Mouse (Mus musculus): Measurements from ENCODE around the gene Shb. TPM values are rescaled to one million over a fixed set of nuclear protein-coding genes. Genes with fewer than 3 reads are reported as not detected.

Shb gene
- polyA plus RNA-seq, 1 experiment, result not detected

GRCm38 (mm10) chr4:45502002-45502401 lies 30.3 kb downstream of the Shb start:
- TF ChIP-seq POLR2A (IDR thresholded peaks at IDR 0.05; ENCODE audit: insufficient read depth, low read depth, low read length) (no peak), CTCF (IDR thresholded peaks at IDR 0.05; ENCODE audit: insufficient read depth, low read depth, low read length) (no peak)
- peaks cover 82% of the 10 kb centered on the region for H3K4me1 ChIP-seq (ENCODE audit: control insufficient read depth, insufficient read depth, low read length)
- 89% methylated on average over 9 of the region's 9 CpGs for whole genome bisulfite sequencing
- no peak overlapping the region for H3K4me3 ChIP-seq (ENCODE audit: insufficient read depth, low read depth, low read length)
- H3K27ac ChIP-seq (ENCODE audit: insufficient read depth, low read depth, low read length), result no peak overlapping the region

DNA sequence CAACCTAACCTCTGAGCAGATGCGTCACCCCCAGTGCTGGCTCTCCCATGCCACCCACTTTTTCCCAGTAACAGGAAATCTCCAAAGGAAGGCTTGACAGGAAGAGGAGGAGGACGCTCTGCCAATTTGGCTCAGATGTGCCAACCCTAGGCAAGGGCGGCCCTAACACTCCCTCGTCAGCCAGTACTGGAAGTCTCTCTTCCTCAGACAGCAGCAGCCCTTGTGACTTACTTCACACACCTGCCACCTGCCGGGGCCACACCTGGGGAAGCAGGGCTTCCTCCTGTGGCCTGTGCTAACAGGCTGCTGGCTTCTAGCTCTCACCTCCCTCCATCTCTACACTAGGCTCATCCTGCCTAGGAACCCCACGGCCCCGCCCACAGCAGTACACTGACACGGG lies 31.9 kb downstream of the Shb start:
- Histone ChIP-seq H3K4me1 (ENCODE audit: control insufficient read depth, insufficient read depth, low read length) (peaks cover 81% of the 10 kb centered on the region), H3K4me3 (ENCODE audit: insufficient read depth, low read depth, low read length) (no peak overlapping the region), H3K27ac (ENCODE audit: insufficient read depth, low read depth, low read length) (no peak overlapping the region)
- WGBS, result 52% methylated on average over 8 of the region's 8 CpGs
- TF ChIP-seq CTCF (IDR thresholded peaks at IDR 0.05; ENCODE audit: insufficient read depth, low read depth, low read length) (no peak), POLR2A (IDR thresholded peaks at IDR 0.05; ENCODE audit: insufficient read depth, low read depth, low read length) (no peak)

DNA sequence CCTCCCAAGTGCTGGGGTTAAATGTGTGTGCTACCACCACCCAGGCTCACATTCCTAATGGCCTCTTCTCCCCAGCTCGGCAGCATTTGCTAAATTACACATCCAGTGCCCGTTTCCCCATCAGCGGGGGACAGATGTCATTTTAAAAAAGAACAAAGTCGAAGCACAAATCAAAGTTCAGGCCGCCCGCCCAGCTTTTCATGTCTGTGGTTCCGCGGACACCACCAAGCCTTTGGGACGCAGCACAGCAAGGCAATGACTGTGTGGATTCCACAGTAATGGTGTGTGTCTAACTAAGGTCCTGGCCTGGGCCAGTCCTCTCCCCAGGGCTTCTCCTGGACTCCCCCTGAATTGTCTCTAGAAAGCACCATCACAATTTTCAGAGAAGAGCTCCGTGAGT lies 32.7 kb downstream of the Shb start:
- TF ChIP-seq CTCF (IDR thresholded peaks at IDR 0.05; ENCODE audit: insufficient read depth, low read depth, low read length) (no peak), POLR2A (IDR thresholded peaks at IDR 0.05; ENCODE audit: insufficient read depth, low read depth, low read length) (no peak)
- Histone ChIP-seq H3K27ac (ENCODE audit: insufficient read depth, low read depth, low read length) (no peak overlapping the region), H3K4me3 (ENCODE audit: insufficient read depth, low read depth, low read length) (no peak overlapping the region), H3K4me1 (ENCODE audit: control insufficient read depth, insufficient read depth, low read length) (peaks cover 81% of the 10 kb centered on the region)
- 73% methylated on average over 10 of the region's 10 CpGs for WGBS

DNA sequence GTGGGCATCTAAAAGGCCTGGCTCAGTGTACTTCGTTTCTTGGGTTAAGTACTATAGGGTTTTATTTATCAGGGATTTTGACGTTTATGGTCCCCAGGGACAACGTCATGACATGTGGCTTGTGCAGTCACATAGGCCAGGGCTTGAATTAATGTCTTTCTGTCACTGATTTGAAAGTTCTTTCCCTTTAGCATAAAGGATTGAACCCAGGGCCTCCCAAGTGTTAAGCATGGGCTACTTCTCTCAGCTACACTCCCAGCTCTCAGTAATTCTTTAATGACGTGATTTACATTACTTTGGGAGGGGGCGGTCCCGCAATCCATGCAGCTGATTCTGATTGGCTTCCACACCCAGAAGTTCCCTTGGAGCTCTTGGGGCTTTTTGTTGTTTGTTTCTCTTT lies 33.2 kb downstream of the Shb start:
- WGBS, result 61% methylated on average over 6 of the region's 6 CpGs
- H3K4me1 ChIP-seq (ENCODE audit: control insufficient read depth, insufficient read depth, low read length), result peaks cover 79% of the 10 kb centered on the region
- no peak overlapping the region for H3K27ac ChIP-seq (ENCODE audit: insufficient read depth, low read depth, low read length)
- TF ChIP-seq POLR2A (IDR thresholded peaks at IDR 0.05; ENCODE audit: insufficient read depth, low read depth, low read length) (no peak), CTCF (IDR thresholded peaks at IDR 0.05; ENCODE audit: insufficient read depth, low read depth, low read length) (no peak)
- no peak overlapping the region for H3K4me3 ChIP-seq (ENCODE audit: insufficient read depth, low read depth, low read length)

GRCm38 (mm10) chr4:45498345-45498744 lies 33.9 kb downstream of the Shb start:
- no peak for TF ChIP-seq CTCF (IDR thresholded peaks at IDR 0.05; ENCODE audit: insufficient read depth, low read depth, low read length)
- TF ChIP-seq POLR2A (IDR thresholded peaks at IDR 0.05; ENCODE audit: insufficient read depth, low read depth, low read length), result no peak
- peaks cover 78% of the 10 kb centered on the region for H3K4me1 ChIP-seq (ENCODE audit: control insufficient read depth, insufficient read depth, low read length)
- 66% methylated on average over 5 of the region's 5 CpGs for WGBS
- H3K27ac ChIP-seq (ENCODE audit: insufficient read depth, low read depth, low read length), result 0 out of 2 replicates have a peak overlapping the region, but pooled peaks have one; percentile 17
- no peak overlapping the region for H3K4me3 ChIP-seq (ENCODE audit: insufficient read depth, low read depth, low read length)

- TF ChIP-seq CTCF (IDR thresholded peaks at IDR 0.05; ENCODE audit: insufficient read depth, low read depth, low read length), result no peak
- TF ChIP-seq POLR2A (IDR thresholded peaks at IDR 0.05; ENCODE audit: insufficient read depth, low read depth, low read length), result no peak
- Histone ChIP-seq H3K27ac (ENCODE audit: insufficient read depth, low read depth, low read length) (no peak overlapping the region), H3K4me3 (ENCODE audit: insufficient read depth, low read depth, low read length) (no peak overlapping the region), H3K4me1 (ENCODE audit: control insufficient read depth, insufficient read depth, low read length) (peaks cover 83% of the 10 kb centered on the region)
- 53% methylated on average over 6 of the region's 6 CpGs for WGBS
Observed at GRCm38 (mm10) chr4:45497282-45497681, 35.0 kb downstream of the Shb start.

DNA sequence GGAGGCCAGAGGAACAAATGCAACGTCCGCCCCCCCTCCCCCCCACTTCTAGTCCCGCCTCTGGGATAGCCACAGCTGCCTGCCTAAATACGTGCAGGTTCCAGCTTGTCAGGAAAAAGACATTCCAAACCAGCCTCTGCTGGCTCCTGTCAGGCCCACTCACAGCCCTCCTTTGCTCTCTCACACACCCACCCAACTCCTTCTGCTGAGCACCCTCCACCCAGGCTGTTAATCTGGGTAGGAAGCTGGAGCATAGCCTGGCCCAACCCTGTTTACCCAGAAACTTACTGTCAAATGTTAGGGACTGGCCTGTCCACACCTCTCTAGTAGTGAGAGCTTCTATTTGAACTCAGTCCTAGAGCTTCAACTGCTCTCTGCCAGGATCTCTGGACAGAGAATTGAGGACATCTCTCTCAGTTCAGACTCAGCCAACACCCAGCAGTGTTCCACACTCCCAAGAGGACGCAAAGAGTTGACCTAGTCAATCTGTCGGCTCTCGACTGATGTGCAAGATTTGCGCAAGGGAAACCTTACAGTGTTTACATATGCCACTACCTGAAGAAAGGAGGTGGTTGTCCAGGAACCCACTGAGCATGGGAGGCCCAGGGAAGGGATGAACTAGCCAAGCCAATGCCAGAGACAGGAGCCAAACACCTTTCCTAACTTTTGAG lies 36.6 kb downstream of the Shb start:
- peaks cover 81% of the 10 kb centered on the region for H3K4me1 ChIP-seq (ENCODE audit: control insufficient read depth, insufficient read depth, low read length)
- 73% methylated on average over 8 of the region's 8 CpGs for WGBS
- no peak overlapping the region for H3K27ac ChIP-seq (ENCODE audit: insufficient read depth, low read depth, low read length)
- H3K4me3 ChIP-seq (ENCODE audit: insufficient read depth, low read depth, low read length), result no peak overlapping the region
- TF ChIP-seq CTCF (IDR thresholded peaks at IDR 0.05; ENCODE audit: insufficient read depth, low read depth, low read length) (no peak), POLR2A (IDR thresholded peaks at IDR 0.05; ENCODE audit: insufficient read depth, low read depth, low read length) (no peak)

DNA sequence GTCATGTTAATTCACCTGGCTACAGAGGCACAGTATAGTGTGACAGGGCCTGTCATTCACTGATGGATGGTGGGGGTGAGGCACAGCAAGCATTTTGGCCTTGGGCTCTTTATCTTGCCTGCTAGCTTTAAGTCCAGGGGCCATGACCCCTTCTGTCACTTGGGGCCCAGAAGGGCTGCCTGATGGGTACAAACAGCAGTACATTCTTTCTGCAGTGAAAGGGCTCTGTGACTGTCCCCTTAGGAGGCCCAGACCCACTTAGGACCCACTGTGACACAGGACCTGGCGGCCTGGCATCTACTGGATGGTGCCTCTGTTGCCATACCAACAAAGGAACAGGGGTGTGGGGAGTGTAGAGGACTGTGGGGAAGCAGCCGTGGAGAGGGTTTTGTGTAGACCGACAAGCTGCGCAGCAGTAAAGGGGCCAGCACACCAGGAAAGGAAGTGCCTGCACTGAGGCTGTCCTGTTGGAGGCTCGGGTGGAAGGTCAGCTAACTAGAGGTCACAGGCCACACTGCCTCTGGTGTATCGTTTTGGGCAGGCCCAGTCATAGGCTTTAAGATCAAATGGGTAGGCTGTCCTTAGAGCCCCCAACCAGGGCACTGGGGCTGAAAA lies 38.4 kb downstream of the Shb start:
- WGBS, result 51% methylated on average over 6 of the region's 6 CpGs
- Histone ChIP-seq H3K27ac (ENCODE audit: insufficient read depth, low read depth, low read length) (no peak overlapping the region), H3K4me3 (ENCODE audit: insufficient read depth, low read depth, low read length) (no peak overlapping the region), H3K4me1 (ENCODE audit: control insufficient read depth, insufficient read depth, low read length) (peaks cover 87% of the 10 kb centered on the region)
- TF ChIP-seq POLR2A (IDR thresholded peaks at IDR 0.05; ENCODE audit: insufficient read depth, low read depth, low read length), result no peak
- TF ChIP-seq CTCF (IDR thresholded peaks at IDR 0.05; ENCODE audit: insufficient read depth, low read depth, low read length), result no peak

DNA sequence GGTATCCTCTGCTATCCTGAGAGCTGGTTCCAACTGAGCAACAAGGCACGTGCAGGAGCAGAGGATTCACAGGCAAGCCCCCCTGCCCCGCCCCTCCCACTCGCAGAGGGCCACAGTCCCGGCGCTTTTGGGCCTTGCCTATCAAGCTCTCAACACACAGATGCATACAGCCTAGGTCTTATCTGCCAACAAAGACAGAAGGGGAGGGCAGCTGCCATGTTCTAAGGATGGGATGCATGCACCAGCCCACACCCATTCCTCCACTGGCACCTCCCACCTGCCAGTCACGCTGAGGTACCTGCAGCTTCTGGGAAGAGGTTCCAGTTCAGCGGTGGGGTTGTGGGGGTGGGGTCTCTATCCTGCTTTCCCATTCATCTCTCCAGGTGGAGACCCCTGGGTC lies 39.2 kb downstream of the Shb start:
- H3K4me3 ChIP-seq (ENCODE audit: insufficient read depth, low read depth, low read length), result no peak overlapping the region
- H3K4me1 ChIP-seq (ENCODE audit: control insufficient read depth, insufficient read depth, low read length), result peaks cover 85% of the 10 kb centered on the region
- 41% methylated on average over 7 of the region's 7 CpGs for WGBS
- no peak overlapping the region for H3K27ac ChIP-seq (ENCODE audit: insufficient read depth, low read depth, low read length)
- TF ChIP-seq POLR2A (IDR thresholded peaks at IDR 0.05; ENCODE audit: insufficient read depth, low read depth, low read length), result no peak
- no peak for TF ChIP-seq CTCF (IDR thresholded peaks at IDR 0.05; ENCODE audit: insufficient read depth, low read depth, low read length)
